Mouse (Mus musculus): ENCODE data around the gene Clcn2. TPM values are rescaled to one million over a fixed set of nuclear protein-coding genes. Genes with fewer than 3 reads are reported as not detected.

Clcn2 gene
- polyA plus RNA-seq (2012; rRNA removed) (16.7 and 20.9 TPM in 2 replicates), polyA plus RNA-seq (2014; fragmentation: Nextera tagmentation; extraction: Ambion mirVana) (4.9 and 5.6 TPM in 2 replicates)

- TF ChIP-seq EP300 (IDR thresholded peaks at IDR 0.05; ENCODE audit: low read depth) (peak; percentile 38), CTCF (IDR thresholded peaks at IDR 0.05; ENCODE audit: low read depth) (peak; percentile 91)
- Histone ChIP-seq H3K27me3 (ENCODE audit: control insufficient read depth, insufficient read depth, low read length) (no peaks in the 10 kb centered on the region), H3K27ac (peak within 1 kb of the TSS; percentile 80), H3K9ac (replicated peaks) (peak within 1 kb of the TSS; percentile 73), H3K36me3 (replicated peaks; ENCODE audit: control insufficient read depth, insufficient read depth, low read depth) (no peaks in the 10 kb centered on the region; the same call in none of the 2 replicates), H3K4me1 (replicated peaks; ENCODE audit: control insufficient read depth in 2 of 2, insufficient read depth in 2 of 2, low read length in 1 of 2) (peaks cover 26 to 39% of the 10 kb centered on the region in 2 experiments), H3K4me2 (ENCODE audit: low read depth) (peak within 1 kb of the TSS; percentile 95), H3K9me3 (ENCODE audit: control insufficient read depth, low read length) (no peaks in the 10 kb centered on the region), H3K4me3 (ENCODE audit: insufficient read depth in 1 of 2, low read depth in 2 of 2, low read length in 2 of 2) (peak within 1 kb of the TSS; percentile 79 to 84)
- WGBS (ENCODE audit: insufficient replicate concordance), result under 1% methylated on average over 60 of the region's 62 CpGs
- peak; percentile 85 for ATAC-seq (ENCODE audit: insufficient read depth)
- peak; percentile 96 to 97 (median 96) for DNase-seq (ENCODE audit: low read depth in 3 of 3, low spot score in 3 of 3)
Measured at GRCm38 (mm10) chr16:20717181-20717977, at the start of gene Clcn2, which contains the start of gene Polr2h. Clcn2 (minus strand) TSS chr16:20717746. Polr2h (plus strand) TSS chr16:20717665.

DNA sequence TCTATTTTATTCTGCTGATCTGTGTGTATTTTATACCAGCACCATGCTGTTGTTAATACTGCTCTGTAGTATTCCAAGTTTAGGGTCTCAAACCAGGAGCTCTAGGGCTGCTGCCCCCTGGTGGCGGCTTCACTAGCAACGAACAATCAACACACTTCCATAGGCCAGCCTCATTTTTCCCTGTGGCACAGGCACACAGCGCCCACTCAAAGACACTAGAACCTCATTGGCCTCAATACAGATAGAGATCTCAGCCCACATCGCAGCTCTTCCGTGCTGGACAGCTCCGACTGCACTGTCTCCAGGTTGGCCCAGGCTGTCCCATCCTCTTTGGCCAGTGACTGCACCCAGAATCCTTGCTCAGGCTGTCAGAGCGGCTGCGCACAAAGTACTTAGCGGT lies 47.7 kb upstream of the Clcn2 start:
- DNase-seq (ENCODE audit: low read depth in 3 of 3, low spot score in 3 of 3) (peak; percentile 17 to 28 (median 20)), ATAC-seq (ENCODE audit: insufficient read depth) (no peak)
- TF ChIP-seq EP300 (IDR thresholded peaks at IDR 0.05; ENCODE audit: low read depth) (no peak), CTCF (IDR thresholded peaks at IDR 0.05; ENCODE audit: low read depth) (peak; percentile 80)
- Histone ChIP-seq H3K9me3 (ENCODE audit: control insufficient read depth, low read length) (no peaks in the 10 kb centered on the region), H3K27me3 (ENCODE audit: control insufficient read depth, insufficient read depth, low read length) (no peaks in the 10 kb centered on the region), H3K4me1 (replicated peaks; ENCODE audit: control insufficient read depth in 2 of 2, insufficient read depth in 2 of 2, low read length in 1 of 2) (no peaks in the 10 kb centered on the region), H3K4me2 (ENCODE audit: low read depth) (no peak overlapping the region), H3K27ac (no peak overlapping the region), H3K4me3 (ENCODE audit: insufficient read depth in 1 of 2, low read depth in 2 of 2, low read length in 2 of 2) (no peak overlapping the region), H3K9ac (replicated peaks) (no peak overlapping the region), H3K36me3 (replicated peaks; ENCODE audit: control insufficient read depth, insufficient read depth, low read depth) (no peaks in the 10 kb centered on the region)
- WGBS (ENCODE audit: insufficient replicate concordance), result 38% methylated on average over 9 of the region's 9 CpGs

DNA sequence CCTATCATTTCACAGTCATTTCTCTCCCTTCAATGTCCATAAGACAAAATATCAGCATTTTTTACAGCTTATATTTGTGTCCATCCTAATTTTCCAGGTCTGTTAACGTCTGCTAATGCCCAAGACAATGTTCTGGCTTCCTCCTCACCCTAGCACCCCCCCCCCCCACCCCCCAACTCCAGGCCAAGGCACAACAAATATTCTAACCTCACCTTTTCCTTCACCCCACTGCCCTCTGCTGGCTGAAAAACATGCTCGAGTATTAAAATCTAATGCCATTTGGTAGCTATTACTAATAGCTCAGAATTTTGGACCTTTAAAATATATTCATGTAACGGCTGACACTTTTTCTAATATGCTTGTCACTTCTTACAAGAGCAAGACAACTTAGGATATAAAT lies 44.1 kb upstream of the Clcn2 start:
- TF ChIP-seq CTCF (IDR thresholded peaks at IDR 0.05; ENCODE audit: low read depth) (peak; percentile 41; the same call in 1 of the 2 replicates), EP300 (IDR thresholded peaks at IDR 0.05; ENCODE audit: low read depth) (no peak)
- DNase-seq (ENCODE audit: low read depth in 3 of 3, low spot score in 3 of 3) (peak in 2 of 3 experiments; percentile 4 to 14), ATAC-seq (ENCODE audit: insufficient read depth) (no peak)
- 7% methylated on average over 3 of the region's 3 CpGs for WGBS (ENCODE audit: insufficient replicate concordance)
- Histone ChIP-seq H3K36me3 (replicated peaks; ENCODE audit: control insufficient read depth, insufficient read depth, low read depth) (no peaks in the 10 kb centered on the region), H3K9me3 (ENCODE audit: control insufficient read depth, low read length) (no peaks in the 10 kb centered on the region), H3K27me3 (ENCODE audit: control insufficient read depth, insufficient read depth, low read length) (no peaks in the 10 kb centered on the region), H3K4me2 (ENCODE audit: low read depth) (no peak overlapping the region), H3K27ac (no peak overlapping the region), H3K9ac (replicated peaks) (no peak overlapping the region), H3K4me1 (replicated peaks; ENCODE audit: control insufficient read depth in 2 of 2, insufficient read depth in 2 of 2, low read length in 1 of 2) (no peaks in the 10 kb centered on the region), H3K4me3 (ENCODE audit: insufficient read depth in 1 of 2, low read depth in 2 of 2, low read length in 2 of 2) (no peak overlapping the region)

DNA sequence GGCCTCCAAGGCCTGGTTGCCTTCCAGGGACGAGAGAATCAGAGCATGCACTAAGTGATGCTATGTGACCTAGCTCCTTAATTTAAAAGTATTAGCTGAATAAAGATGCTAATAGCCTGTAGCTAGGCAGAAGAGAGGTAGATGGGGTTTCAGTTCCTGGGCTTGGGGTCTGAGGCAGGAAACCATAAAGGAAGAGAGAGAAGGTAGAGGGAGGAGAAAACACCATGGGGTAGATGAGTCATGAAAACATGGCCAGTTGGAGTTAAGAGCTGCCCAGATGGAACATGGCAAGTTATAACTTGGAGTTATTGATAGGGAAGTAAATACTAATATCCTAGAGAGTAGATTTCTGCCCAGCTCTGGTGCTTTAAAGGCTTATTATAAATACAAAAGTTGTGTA lies 39.8 kb upstream of the Clcn2 start:
- Histone ChIP-seq H3K4me1 (replicated peaks; ENCODE audit: control insufficient read depth in 2 of 2, insufficient read depth in 2 of 2, low read length in 1 of 2) (no peaks in the 10 kb centered on the region), H3K27ac (no peak overlapping the region), H3K9ac (replicated peaks) (no peak overlapping the region), H3K9me3 (ENCODE audit: control insufficient read depth, low read length) (no peaks in the 10 kb centered on the region), H3K36me3 (replicated peaks; ENCODE audit: control insufficient read depth, insufficient read depth, low read depth) (no peaks in the 10 kb centered on the region), H3K4me3 (ENCODE audit: insufficient read depth in 1 of 2, low read depth in 2 of 2, low read length in 2 of 2) (no peak overlapping the region), H3K27me3 (ENCODE audit: control insufficient read depth, insufficient read depth, low read length) (no peaks in the 10 kb centered on the region), H3K4me2 (ENCODE audit: low read depth) (no peak overlapping the region)
- TF ChIP-seq CTCF (IDR thresholded peaks at IDR 0.05; ENCODE audit: low read depth), result no peak
- TF ChIP-seq EP300 (IDR thresholded peaks at IDR 0.05; ENCODE audit: low read depth), result no peak
- WGBS (ENCODE audit: insufficient replicate concordance), result 57% methylated on average over 1 of the region's 1 CpGs
- DNase-seq (ENCODE audit: low read depth in 3 of 3, low spot score in 3 of 3) (no peak), ATAC-seq (ENCODE audit: insufficient read depth) (no peak)

DNA sequence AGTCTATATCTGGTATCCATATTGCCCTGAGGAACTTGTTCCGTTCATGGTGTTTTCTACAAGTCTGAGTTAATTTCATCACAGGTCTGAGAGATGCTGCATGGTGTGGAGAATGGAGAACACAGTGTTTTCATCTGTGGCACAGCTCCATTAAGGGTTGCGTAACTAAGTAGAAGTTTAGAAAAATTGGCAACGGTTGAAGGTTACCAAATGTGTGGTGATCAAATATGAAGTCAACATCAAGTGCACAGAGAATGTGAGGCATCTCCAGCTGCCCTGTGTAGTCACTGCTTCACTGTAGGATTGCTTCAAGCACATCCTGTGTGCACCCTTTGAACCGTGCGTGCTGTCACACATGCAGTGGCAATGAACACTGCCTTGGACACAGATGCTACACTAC lies 38.5 kb upstream of the Clcn2 start:
- Histone ChIP-seq H3K4me3 (ENCODE audit: insufficient read depth in 1 of 2, low read depth in 2 of 2, low read length in 2 of 2) (no peak overlapping the region), H3K4me2 (ENCODE audit: low read depth) (no peak overlapping the region), H3K9me3 (ENCODE audit: control insufficient read depth, low read length) (no peaks in the 10 kb centered on the region), H3K27ac (no peak overlapping the region), H3K36me3 (replicated peaks; ENCODE audit: control insufficient read depth, insufficient read depth, low read depth) (no peaks in the 10 kb centered on the region), H3K27me3 (ENCODE audit: control insufficient read depth, insufficient read depth, low read length) (no peaks in the 10 kb centered on the region), H3K4me1 (replicated peaks; ENCODE audit: control insufficient read depth in 2 of 2, insufficient read depth in 2 of 2, low read length in 1 of 2) (no peaks in the 10 kb centered on the region), H3K9ac (replicated peaks) (no peak overlapping the region)
- WGBS (ENCODE audit: insufficient replicate concordance), result 76% methylated on average over 5 of the region's 5 CpGs
- no peak for TF ChIP-seq CTCF (IDR thresholded peaks at IDR 0.05; ENCODE audit: low read depth)
- ATAC-seq (ENCODE audit: insufficient read depth) (no peak), DNase-seq (ENCODE audit: low read depth in 3 of 3, low spot score in 3 of 3) (no peak)
